ENCODE assay signal across 8 mouse cellular contexts in the genomic region with DNA sequence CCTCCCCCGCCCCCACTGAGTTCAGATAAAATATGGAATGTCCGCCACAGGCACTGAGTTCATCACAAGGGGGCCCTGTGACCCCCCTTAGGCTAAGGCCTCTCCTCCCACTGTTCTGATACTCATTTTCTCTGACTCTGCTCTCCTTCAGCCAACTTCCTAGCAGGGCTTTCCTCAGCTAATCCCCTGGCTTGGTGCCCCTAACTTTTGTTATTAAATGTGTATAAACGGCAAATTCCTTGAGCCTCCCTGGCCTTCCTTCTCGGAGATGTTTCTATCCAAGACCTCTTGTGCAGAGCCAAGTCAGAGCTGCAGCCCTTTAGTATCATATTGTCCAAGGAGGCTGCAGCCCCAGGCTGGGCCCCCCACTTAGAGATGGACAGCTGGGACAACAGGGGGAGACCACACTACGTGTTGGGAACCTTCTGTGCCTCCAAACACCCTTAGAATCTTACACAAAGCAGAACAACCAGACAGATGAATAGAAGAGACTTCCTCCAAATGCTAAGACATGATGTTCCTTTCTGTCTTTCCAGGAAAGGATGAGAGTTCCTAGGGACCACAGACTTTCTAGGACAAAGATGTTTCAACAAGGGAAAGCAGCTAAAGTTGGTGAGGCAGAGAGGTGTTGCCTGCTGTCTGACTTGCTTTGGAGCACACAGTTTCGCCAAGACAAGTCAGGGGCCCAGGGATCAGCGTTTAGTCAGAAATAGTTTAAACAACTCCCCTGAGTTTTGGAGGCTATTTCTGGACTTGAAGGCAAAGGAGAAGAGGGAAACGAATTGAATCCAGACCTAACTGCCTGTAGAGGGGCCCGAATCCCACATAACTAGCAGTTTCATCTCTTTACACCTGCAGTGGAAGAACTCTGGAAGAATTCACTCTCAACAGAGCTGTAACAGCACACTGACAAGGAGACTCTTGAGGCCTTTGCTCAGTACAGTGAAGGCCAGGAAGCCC.
DNase-seq lines count a peak whose midpoint lies in the region; ATAC-seq and TF ChIP-seq lines count a peak whose summit lies in the region.

No protein-coding gene starts in this region.

- no peaks in the 10 kb centered on the region for H3K36me3 ChIP-seq in forebrain, embryonic 10.5 days (replicated peaks)
- H3K36me3 ChIP-seq in forebrain, embryonic 13.5 days (ENCODE audit: poor library complexity, severe bottlenecking): no peaks in the 10 kb centered on the region
- H3K36me3 ChIP-seq in lung, embryonic 15.5 days: no peaks in the 10 kb centered on the region
- H3K36me3 ChIP-seq in heart, embryonic 15.5 days: no peaks in the 10 kb centered on the region
- no peaks in the 10 kb centered on the region for H3K36me3 ChIP-seq in thymus, adult 2 months (ENCODE audit: control insufficient read depth, insufficient read depth, low read length)

- no peaks in the 10 kb centered on the region for H3K9me3 ChIP-seq in forebrain, embryonic 10.5 days
- H3K9me3 ChIP-seq in forebrain, embryonic 13.5 days (replicated peaks): no peaks in the 10 kb centered on the region
- H3K9me3 ChIP-seq in lung, embryonic 15.5 days: no peaks in the 10 kb centered on the region
- H3K9me3 ChIP-seq in heart, embryonic 15.5 days (replicated peaks): no peaks in the 10 kb centered on the region

- DNase-seq in forebrain, embryonic 10.5 days (ENCODE audit: extremely low spot score, low spot score): no peak
- no peak for DNase-seq in lung, postnatal 14 days
- DNase-seq in lung, postnatal 10 days: peak; percentile 67
- no peak for DNase-seq in thymus, adult 2 months
- DNase-seq in retina, postnatal 1 day: no peak

- H3K9ac ChIP-seq in forebrain, embryonic 13.5 days: no peak overlapping the region
- no peak overlapping the region for H3K9ac ChIP-seq in lung, embryonic 15.5 days
- peak overlapping the region; percentile 21; the same call in 1 of the 2 replicates for H3K9ac ChIP-seq in heart, embryonic 15.5 days

- no peak for ATAC-seq in forebrain, embryonic 13.5 days
- 0 out of 2 replicates have a peak, but pooled peaks have one; percentile 28 for ATAC-seq in lung, embryonic 15.5 days (ENCODE audit: borderline replicate concordance, extremely low read depth, low FRiP score, low TSS enrichment)
- no peak for ATAC-seq in heart, embryonic 15.5 days (replicated peaks; ENCODE audit: insufficient number of reproducible peaks, insufficient read depth, low FRiP score, low read depth)

- 65% methylated on average over 9 of the region's 9 CpGs for WGBS in forebrain, embryonic 10.5 days
- WGBS in forebrain, embryonic 13.5 days: 59% methylated on average over 9 of the region's 9 CpGs
- 35% methylated on average over 9 of the region's 9 CpGs for WGBS in lung, embryonic 15.5 days
- WGBS in heart, embryonic 15.5 days: 32% methylated on average over 9 of the region's 9 CpGs
- WGBS in thymus, adult 2 months: 76% methylated on average over 9 of the region's 9 CpGs

- peaks cover 69% of the 10 kb centered on the region for H3K4me1 ChIP-seq in forebrain, embryonic 10.5 days
- H3K4me1 ChIP-seq in forebrain, embryonic 13.5 days: peaks cover 33% of the 10 kb centered on the region
- peaks cover 51% of the 10 kb centered on the region for H3K4me1 ChIP-seq in lung, embryonic 15.5 days
- peaks cover 68% of the 10 kb centered on the region for H3K4me1 ChIP-seq in heart, embryonic 15.5 days (replicated peaks)
- H3K4me1 ChIP-seq in thymus, adult 2 months (replicated peaks; ENCODE audit: control insufficient read depth, insufficient read depth, low read length): no peaks in the 10 kb centered on the region

- no peak for TF ChIP-seq CTCF in thymus, adult 2 months (IDR thresholded peaks at IDR 0.05; ENCODE audit: borderline replicate concordance, control insufficient read depth, extremely low read depth, insufficient read depth, low read length, poor library complexity)

- peak overlapping the region; percentile 62 for H3K27ac ChIP-seq in forebrain, embryonic 10.5 days
- no peak overlapping the region for H3K27ac ChIP-seq in forebrain, embryonic 13.5 days
- H3K27ac ChIP-seq in lung, embryonic 15.5 days: peak overlapping the region; percentile 30
- peak overlapping the region; percentile 77 for H3K27ac ChIP-seq in heart, embryonic 15.5 days
- H3K27ac ChIP-seq in thymus, adult 2 months (ENCODE audit: control insufficient read depth, insufficient read depth, low read length): no peak overlapping the region

- TF ChIP-seq POLR2A in thymus, adult 2 months (IDR thresholded peaks at IDR 0.05; ENCODE audit: control insufficient read depth, extremely low read depth, insufficient read depth, low read length, poor library complexity): no peak

- H3K4me3 ChIP-seq in forebrain, embryonic 10.5 days: no peak overlapping the region
- H3K4me3 ChIP-seq in forebrain, embryonic 13.5 days: no peak overlapping the region
- H3K4me3 ChIP-seq in lung, embryonic 15.5 days: no peak overlapping the region
- no peak overlapping the region for H3K4me3 ChIP-seq in heart, embryonic 15.5 days
- H3K4me3 ChIP-seq in thymus, adult 2 months (ENCODE audit: control insufficient read depth, insufficient read depth, low read length): no peak overlapping the region

- no peaks in the 10 kb centered on the region for H3K27me3 ChIP-seq in forebrain, embryonic 10.5 days (ENCODE audit: poor library complexity, severe bottlenecking)
- H3K27me3 ChIP-seq in forebrain, embryonic 13.5 days: no peaks in the 10 kb centered on the region
- no peaks in the 10 kb centered on the region for H3K27me3 ChIP-seq in lung, embryonic 15.5 days
- H3K27me3 ChIP-seq in heart, embryonic 15.5 days: no peaks in the 10 kb centered on the region
- H3K27me3 ChIP-seq in thymus, adult 2 months (ENCODE audit: control insufficient read depth, insufficient read depth, low read length): no peaks in the 10 kb centered on the region

- H3K4me2 ChIP-seq in forebrain, embryonic 13.5 days: no peak overlapping the region
- no peak overlapping the region for H3K4me2 ChIP-seq in lung, embryonic 15.5 days
- no peak overlapping the region for H3K4me2 ChIP-seq in heart, embryonic 15.5 days

Comparison
In these comparisons a context has a peak if more than half of its experiments do, and no peak if none do; other contexts are left out.
1. H3K27ac ChIP-seq: peak in forebrain, embryonic 10.5 days (single experiment), lung, embryonic 15.5 days (single experiment) and heart, embryonic 15.5 days (single experiment); none in forebrain, embryonic 13.5 days (single experiment) and thymus, adult 2 months (single experiment).